Mouse (Mus musculus): Measurements from ENCODE around the gene Adam33. TPM values are rescaled to one million over a fixed set of nuclear protein-coding genes. Genes with fewer than 3 reads are reported as not detected.

The Adam33 gene
- polyA plus RNA-seq, 1 experiment from 2014 or later: 1.9 TPM

GRCm38 (mm10) chr2:131066342-131066741, 2.7 kb upstream of the Adam33 start:
- H3K4me3 ChIP-seq (ENCODE audit: low read depth, low read length): no peak overlapping the region
- H3K36me3 ChIP-seq (ENCODE audit: control insufficient read depth, insufficient read depth, low read length): no peaks in the 10 kb centered on the region
- peaks cover 2% of the 10 kb centered on the region; the same call in 1 of the 2 replicates for H3K4me1 ChIP-seq (replicated peaks; ENCODE audit: control insufficient read depth, insufficient read depth, low read length)
- no peak overlapping the region for H3K27ac ChIP-seq (ENCODE audit: low read depth)
- no peak overlapping the region for H3K4me2 ChIP-seq (ENCODE audit: low read length)
- WGBS: 68% methylated on average over 9 of the region's 9 CpGs
- peaks cover 29% of the 10 kb centered on the region for H3K27me3 ChIP-seq (replicated peaks; ENCODE audit: control insufficient read depth, insufficient read depth, low read length)
- DNase-seq (ENCODE audit: low spot score) (no peak), ATAC-seq (replicated peaks; ENCODE audit: low FRiP score, low TSS enrichment, low read depth) (no peak)
- H3K9me3 ChIP-seq (ENCODE audit: control insufficient read depth, low read length): no peaks in the 10 kb centered on the region
- H3K9ac ChIP-seq (ENCODE audit: low read length): no peak overlapping the region

GRCm38 (mm10) chr2:131061607-131062006, 2.0 kb downstream of the Adam33 start:
- H3K4me1 ChIP-seq (replicated peaks; ENCODE audit: control insufficient read depth, insufficient read depth, low read length): peaks cover 5% of the 10 kb centered on the region; the same call in 1 of the 2 replicates
- no peaks in the 10 kb centered on the region for H3K36me3 ChIP-seq (ENCODE audit: control insufficient read depth, insufficient read depth, low read length)
- no peak overlapping the region for H3K9ac ChIP-seq (ENCODE audit: low read length)
- 62% methylated on average over 5 of the region's 5 CpGs for WGBS
- no peak overlapping the region for H3K27ac ChIP-seq (ENCODE audit: low read depth)
- no peak overlapping the region for H3K4me3 ChIP-seq (ENCODE audit: low read depth, low read length)
- H3K4me2 ChIP-seq (ENCODE audit: low read length): no peak overlapping the region
- no peak for DNase-seq (ENCODE audit: low spot score)
- ATAC-seq (replicated peaks; ENCODE audit: low FRiP score, low TSS enrichment, low read depth): no peak
- no peaks in the 10 kb centered on the region for H3K9me3 ChIP-seq (ENCODE audit: control insufficient read depth, low read length)
- peaks cover 31% of the 10 kb centered on the region for H3K27me3 ChIP-seq (replicated peaks; ENCODE audit: control insufficient read depth, insufficient read depth, low read length)

- DNase-seq (ENCODE audit: low spot score) (no peak), ATAC-seq (replicated peaks; ENCODE audit: low FRiP score, low TSS enrichment, low read depth) (no peak)
- Histone ChIP-seq H3K9me3 (ENCODE audit: control insufficient read depth, low read length) (no peaks in the 10 kb centered on the region), H3K27me3 (replicated peaks; ENCODE audit: control insufficient read depth, insufficient read depth, low read length) (peaks cover 39% of the 10 kb centered on the region), H3K4me1 (replicated peaks; ENCODE audit: control insufficient read depth, insufficient read depth, low read length) (peaks cover 5% of the 10 kb centered on the region; the same call in 1 of the 2 replicates), H3K9ac (ENCODE audit: low read length) (no peak overlapping the region), H3K4me2 (ENCODE audit: low read length) (no peak overlapping the region), H3K36me3 (ENCODE audit: control insufficient read depth, insufficient read depth, low read length) (no peaks in the 10 kb centered on the region), H3K27ac (ENCODE audit: low read depth) (no peak overlapping the region), H3K4me3 (ENCODE audit: low read depth, low read length) (no peak overlapping the region)
- 74% methylated on average over 6 of the region's 6 CpGs for WGBS
Measured at GRCm38 (mm10) chr2:131060784-131061183, 2.8 kb downstream of the Adam33 start.

GRCm38 (mm10) chr2:131059781-131060540, 3.7 kb downstream of the Adam33 start:
- ATAC-seq (replicated peaks; ENCODE audit: low FRiP score, low TSS enrichment, low read depth): no peak
- no peak for DNase-seq (ENCODE audit: low spot score)

GRCm38 (mm10) chr2:131059377-131059776, 4.2 kb downstream of the Adam33 start:
- DNase-seq (ENCODE audit: low spot score) (no peak), ATAC-seq (replicated peaks; ENCODE audit: low FRiP score, low TSS enrichment, low read depth) (no peak)
- peaks cover 15% of the 10 kb centered on the region; the same call in 1 of the 2 replicates for H3K4me1 ChIP-seq (replicated peaks; ENCODE audit: control insufficient read depth, insufficient read depth, low read length)
- H3K4me2 ChIP-seq (ENCODE audit: low read length): no peak overlapping the region
- no peak overlapping the region for H3K27ac ChIP-seq (ENCODE audit: low read depth)
- 23% methylated on average over 1 of the region's 1 CpGs for WGBS
- no peak overlapping the region for H3K4me3 ChIP-seq (ENCODE audit: low read depth, low read length)
- no peaks in the 10 kb centered on the region for H3K9me3 ChIP-seq (ENCODE audit: control insufficient read depth, low read length)
- H3K9ac ChIP-seq (ENCODE audit: low read length): no peak overlapping the region
- no peaks in the 10 kb centered on the region for H3K36me3 ChIP-seq (ENCODE audit: control insufficient read depth, insufficient read depth, low read length)
- H3K27me3 ChIP-seq (replicated peaks; ENCODE audit: control insufficient read depth, insufficient read depth, low read length): peaks cover 41% of the 10 kb centered on the region

More at GRCm38 (mm10) chr2:131059781-131060540, 3.7 kb downstream of the Adam33 start:
- Histone ChIP-seq H3K4me2 (ENCODE audit: low read length) (no peak overlapping the region), H3K9me3 (ENCODE audit: control insufficient read depth, low read length) (no peaks in the 10 kb centered on the region), H3K36me3 (ENCODE audit: control insufficient read depth, insufficient read depth, low read length) (no peaks in the 10 kb centered on the region), H3K27ac (ENCODE audit: low read depth) (no peak overlapping the region), H3K4me3 (ENCODE audit: low read depth, low read length) (no peak overlapping the region), H3K4me1 (replicated peaks; ENCODE audit: control insufficient read depth, insufficient read depth, low read length) (peaks cover 9% of the 10 kb centered on the region; the same call in 1 of the 2 replicates), H3K9ac (ENCODE audit: low read length) (no peak overlapping the region), H3K27me3 (replicated peaks; ENCODE audit: control insufficient read depth, insufficient read depth, low read length) (peaks cover 40% of the 10 kb centered on the region)
- 67% methylated on average over 9 of the region's 9 CpGs for WGBS

GRCm38 (mm10) chr2:131058672-131059071, 4.9 kb downstream of the Adam33 start:
- H3K27me3 ChIP-seq (replicated peaks; ENCODE audit: control insufficient read depth, insufficient read depth, low read length): peaks cover 42% of the 10 kb centered on the region
- WGBS: 88% methylated on average over 8 of the region's 8 CpGs
- H3K4me1 ChIP-seq (replicated peaks; ENCODE audit: control insufficient read depth, insufficient read depth, low read length): peaks cover 22% of the 10 kb centered on the region

GRCm38 (mm10) chr2:131056191-131056590, 7.4 kb downstream of the Adam33 start:
- DNase-seq (ENCODE audit: low spot score) (peak; percentile 69), ATAC-seq (replicated peaks; ENCODE audit: low FRiP score, low TSS enrichment, low read depth) (peak; percentile 42; the same call in 1 of the 2 replicates)

More at GRCm38 (mm10) chr2:131058672-131059071, 4.9 kb downstream of the Adam33 start:
- Histone ChIP-seq H3K9ac (ENCODE audit: low read length) (no peak overlapping the region), H3K36me3 (ENCODE audit: control insufficient read depth, insufficient read depth, low read length) (no peaks in the 10 kb centered on the region), H3K9me3 (ENCODE audit: control insufficient read depth, low read length) (no peaks in the 10 kb centered on the region), H3K27ac (ENCODE audit: low read depth) (no peak overlapping the region), H3K4me3 (ENCODE audit: low read depth, low read length) (no peak overlapping the region), H3K4me2 (ENCODE audit: low read length) (no peak overlapping the region)
- no peak for ATAC-seq (replicated peaks; ENCODE audit: low FRiP score, low TSS enrichment, low read depth)
- no peak for DNase-seq (ENCODE audit: low spot score)

GRCm38 (mm10) chr2:131055631-131056030, 8.0 kb downstream of the Adam33 start:
- WGBS: 7% methylated on average over 10 of the region's 10 CpGs
- Histone ChIP-seq H3K27me3 (replicated peaks; ENCODE audit: control insufficient read depth, insufficient read depth, low read length) (peaks cover 52% of the 10 kb centered on the region), H3K9me3 (ENCODE audit: control insufficient read depth, low read length) (no peaks in the 10 kb centered on the region), H3K27ac (ENCODE audit: low read depth) (no peak overlapping the region), H3K4me2 (ENCODE audit: low read length) (0 out of 2 replicates have a peak overlapping the region, but pooled peaks have one; percentile 15), H3K9ac (ENCODE audit: low read length) (no peak overlapping the region), H3K4me1 (replicated peaks; ENCODE audit: control insufficient read depth, insufficient read depth, low read length) (peaks cover 24% of the 10 kb centered on the region), H3K36me3 (ENCODE audit: control insufficient read depth, insufficient read depth, low read length) (no peaks in the 10 kb centered on the region), H3K4me3 (ENCODE audit: low read depth, low read length) (no peak overlapping the region)
- DNase-seq (ENCODE audit: low spot score): peak; percentile 80
- ATAC-seq (replicated peaks; ENCODE audit: low FRiP score, low TSS enrichment, low read depth): no peak

More at GRCm38 (mm10) chr2:131056191-131056590, 7.4 kb downstream of the Adam33 start:
- Histone ChIP-seq H3K36me3 (ENCODE audit: control insufficient read depth, insufficient read depth, low read length) (no peaks in the 10 kb centered on the region), H3K9ac (ENCODE audit: low read length) (no peak overlapping the region), H3K27me3 (replicated peaks; ENCODE audit: control insufficient read depth, insufficient read depth, low read length) (peaks cover 52% of the 10 kb centered on the region), H3K4me3 (ENCODE audit: low read depth, low read length) (no peak overlapping the region), H3K9me3 (ENCODE audit: control insufficient read depth, low read length) (no peaks in the 10 kb centered on the region), H3K4me2 (ENCODE audit: low read length) (peak overlapping the region; percentile 15; the same call in 1 of the 2 replicates), H3K4me1 (replicated peaks; ENCODE audit: control insufficient read depth, insufficient read depth, low read length) (peaks cover 24% of the 10 kb centered on the region), H3K27ac (ENCODE audit: low read depth) (no peak overlapping the region)
- 4% methylated on average over 10 of the region's 10 CpGs for WGBS

All from intestine, embryonic 14.5 days (tissue).